Mouse (Mus musculus): ENCODE results near the gene Mmp15. TPM values are rescaled to one million over a fixed set of nuclear protein-coding genes. Genes with fewer than 3 reads are reported as not detected.

Gene Mmp15
- polyA plus RNA-seq, 1 experiment from 2014 or later, result 11.9 TPM

- H3K4me1 ChIP-seq (replicated peaks; ENCODE audit: control insufficient read depth, insufficient read depth, low read length), result no peaks in the 10 kb centered on the region; the same call in 1 of the 2 replicates
- no peak for TF ChIP-seq CTCF (IDR thresholded peaks at IDR 0.05; ENCODE audit: low read depth)
- peak overlapping the region; percentile 17; the same call in 1 of the 2 replicates for H3K9ac ChIP-seq (ENCODE audit: low read depth, low read length)
- H3K9me3 ChIP-seq (ENCODE audit: control insufficient read depth), result no peaks in the 10 kb centered on the region
- H3K4me2 ChIP-seq (replicated peaks; ENCODE audit: low read depth), result peak overlapping the region; percentile 57
- H3K27ac ChIP-seq (ENCODE audit: low read depth, low read length), result peak overlapping the region; percentile 15; the same call in 1 of the 2 replicates
- H3K4me3 ChIP-seq (ENCODE audit: low read depth, low read length), result peak overlapping the region; percentile 16; the same call in 1 of the 2 replicates
- WGBS, result 48% methylated on average over 20 of the region's 20 CpGs
- H3K36me3 ChIP-seq (ENCODE audit: control insufficient read depth, insufficient read depth), result peaks cover 22% of the 10 kb centered on the region; the same call in 1 of the 2 replicates
- peak; percentile 61 for ATAC-seq
- H3K27me3 ChIP-seq (replicated peaks; ENCODE audit: control insufficient read depth, insufficient read depth, low read length), result no peaks in the 10 kb centered on the region
Measured at GRCm38 (mm10) chr8:95369581-95370326, 17.7 kb downstream of the Mmp15 start.

GRCm38 (mm10) chr8:95373389-95374002 lies 21.4 kb downstream of the Mmp15 start:
- 56% methylated on average over 12 of the region's 12 CpGs for WGBS
- H3K9ac ChIP-seq (ENCODE audit: low read depth, low read length), result no peak overlapping the region

GRCm38 (mm10) chr8:95374429-95374828 lies 22.4 kb downstream of the Mmp15 start:
- no peaks in the 10 kb centered on the region; the same call in 1 of the 2 replicates for H3K4me1 ChIP-seq (replicated peaks; ENCODE audit: control insufficient read depth, insufficient read depth, low read length)
- no peak overlapping the region for H3K4me3 ChIP-seq (ENCODE audit: low read depth, low read length)
- H3K27me3 ChIP-seq (replicated peaks; ENCODE audit: control insufficient read depth, insufficient read depth, low read length), result no peaks in the 10 kb centered on the region
- no peaks in the 10 kb centered on the region for H3K9me3 ChIP-seq (ENCODE audit: control insufficient read depth)
- H3K9ac ChIP-seq (ENCODE audit: low read depth, low read length), result no peak overlapping the region
- WGBS, result 72% methylated on average over 3 of the region's 3 CpGs
- H3K36me3 ChIP-seq (ENCODE audit: control insufficient read depth, insufficient read depth), result peaks cover 20% of the 10 kb centered on the region; the same call in 1 of the 2 replicates
- no peak for TF ChIP-seq CTCF (IDR thresholded peaks at IDR 0.05; ENCODE audit: low read depth)
- no peak for ATAC-seq
- no peak overlapping the region for H3K4me2 ChIP-seq (replicated peaks; ENCODE audit: low read depth)
- H3K27ac ChIP-seq (ENCODE audit: low read depth, low read length), result no peak overlapping the region

More at GRCm38 (mm10) chr8:95373389-95374002, 21.4 kb downstream of the Mmp15 start:
- no peak overlapping the region for H3K4me2 ChIP-seq (replicated peaks; ENCODE audit: low read depth)
- H3K9me3 ChIP-seq (ENCODE audit: control insufficient read depth), result no peaks in the 10 kb centered on the region
- H3K36me3 ChIP-seq (ENCODE audit: control insufficient read depth, insufficient read depth), result peaks cover 22% of the 10 kb centered on the region; the same call in 1 of the 2 replicates
- no peak for TF ChIP-seq CTCF (IDR thresholded peaks at IDR 0.05; ENCODE audit: low read depth)
- H3K4me3 ChIP-seq (ENCODE audit: low read depth, low read length), result no peak overlapping the region
- no peaks in the 10 kb centered on the region; the same call in 1 of the 2 replicates for H3K4me1 ChIP-seq (replicated peaks; ENCODE audit: control insufficient read depth, insufficient read depth, low read length)
- H3K27ac ChIP-seq (ENCODE audit: low read depth, low read length), result no peak overlapping the region
- ATAC-seq, result no peak
- H3K27me3 ChIP-seq (replicated peaks; ENCODE audit: control insufficient read depth, insufficient read depth, low read length), result no peaks in the 10 kb centered on the region

- WGBS, result 76% methylated on average over 7 of the region's 7 CpGs
- Histone ChIP-seq H3K36me3 (ENCODE audit: control insufficient read depth, insufficient read depth) (peaks cover 10% of the 10 kb centered on the region; the same call in 1 of the 2 replicates), H3K27ac (ENCODE audit: low read depth, low read length) (no peak overlapping the region)
Measured at GRCm38 (mm10) chr8:95375374-95375930, 23.4 kb downstream of the Mmp15 start.

GRCm38 (mm10) chr8:95376309-95376999 lies 24.4 kb downstream of the Mmp15 start:
- H3K27me3 ChIP-seq (replicated peaks; ENCODE audit: control insufficient read depth, insufficient read depth, low read length), result no peaks in the 10 kb centered on the region
- no peak overlapping the region for H3K9ac ChIP-seq (ENCODE audit: low read depth, low read length)
- H3K27ac ChIP-seq (ENCODE audit: low read depth, low read length), result no peak overlapping the region
- peaks cover 5% of the 10 kb centered on the region; the same call in 1 of the 2 replicates for H3K36me3 ChIP-seq (ENCODE audit: control insufficient read depth, insufficient read depth)
- no peak overlapping the region for H3K4me3 ChIP-seq (ENCODE audit: low read depth, low read length)
- no peaks in the 10 kb centered on the region; the same call in 1 of the 2 replicates for H3K4me1 ChIP-seq (replicated peaks; ENCODE audit: control insufficient read depth, insufficient read depth, low read length)
- no peak overlapping the region for H3K4me2 ChIP-seq (replicated peaks; ENCODE audit: low read depth)
- H3K9me3 ChIP-seq (ENCODE audit: control insufficient read depth), result no peaks in the 10 kb centered on the region
- no peak for ATAC-seq
- no peak for TF ChIP-seq CTCF (IDR thresholded peaks at IDR 0.05; ENCODE audit: low read depth)
- WGBS, result 67% methylated on average over 12 of the region's 12 CpGs

More at GRCm38 (mm10) chr8:95375374-95375930, 23.4 kb downstream of the Mmp15 start:
- no peak overlapping the region for H3K4me2 ChIP-seq (replicated peaks; ENCODE audit: low read depth)
- H3K4me1 ChIP-seq (replicated peaks; ENCODE audit: control insufficient read depth, insufficient read depth, low read length), result no peaks in the 10 kb centered on the region; the same call in 1 of the 2 replicates
- no peaks in the 10 kb centered on the region for H3K9me3 ChIP-seq (ENCODE audit: control insufficient read depth)
- H3K27me3 ChIP-seq (replicated peaks; ENCODE audit: control insufficient read depth, insufficient read depth, low read length), result no peaks in the 10 kb centered on the region
- no peak for ATAC-seq
- H3K4me3 ChIP-seq (ENCODE audit: low read depth, low read length), result no peak overlapping the region
- H3K9ac ChIP-seq (ENCODE audit: low read depth, low read length), result no peak overlapping the region
- no peak for TF ChIP-seq CTCF (IDR thresholded peaks at IDR 0.05; ENCODE audit: low read depth)

Measured in intestine, postnatal 0 days (tissue).